Mouse (Mus musculus): ENCODE data around the gene Tbc1d22b.
A peak's percentile ranks its signal among the peaks of the same experiment; 100 is the strongest.

- TF ChIP-seq CTCF (IDR thresholded peaks at IDR 0.05; ENCODE audit: borderline replicate concordance, insufficient read depth, low read length) (peak; percentile 69; the same call in 1 of the 2 replicates), POLR2A (IDR thresholded peaks at IDR 0.05; ENCODE audit: low read depth, low read length) (no peak)
Measured at GRCm38 (mm10) chr17:29636118-29636517, 86.5 kb downstream of the Tbc1d22b start.

All from embryonic fibroblast, embryonic 13.5 days (primary cell).